Mouse (Mus musculus) liver, embryonic 13.5 days (tissue): ENCODE measurements around the gene Trim43a. TPM values are rescaled to one million over a fixed set of nuclear protein-coding genes. Genes with fewer than 3 reads are reported as not detected.
"Not testable (repeated sequence)": the region's sequence is repeated elsewhere in the genome, so short reads cannot be mapped to it uniquely, and the experiment has no call there.

Experiments used
- ATAC-seq: fragments of 200-750 bp; cut with Nextera tagmentation; 2 replicates; pipeline ENCODE4 v1.8.0; 2017; ENCODE audit warnings: low read depth, mild to moderate bottlenecking, moderate number of reproducible peaks, moderate library complexity
- DNase-seq: peaks from one replicate; pipeline ENCODE4 v3.0.0; 2022
- H3K27ac ChIP-seq: fragments of 300-500 bp; sonication (generic); 2 replicates; pipeline ENCODE4 v1.5.1; 2015; ENCODE audit warnings: moderate library complexity, mild to moderate bottlenecking, inconsistent platforms
- H3K27me3 ChIP-seq: fragments of 300-500 bp; sonication (generic); 2 replicates; pipeline ENCODE4 v1.6.1; 2015; ENCODE audit warnings: mild to moderate bottlenecking, inconsistent platforms
- H3K36me3 ChIP-seq: fragments of 300-500 bp; sonication (generic); 2 replicates; pipeline ENCODE4 v1.6.1; 2015; ENCODE audit warnings: mild to moderate bottlenecking, inconsistent platforms
- H3K4me1 ChIP-seq: fragments of 300-500 bp; sonication (generic); replicated peaks from 2 replicates; pipeline ENCODE4 v1.6.1; 2015; ENCODE audit warnings: inconsistent platforms
- H3K4me2 ChIP-seq: fragments of 300-500 bp; sonication (generic); 2 replicates; pipeline ENCODE4 v1.6.1; 2015; ENCODE audit warnings: inconsistent platforms, mild to moderate bottlenecking, moderate library complexity
- H3K4me3 ChIP-seq: fragments of 300-500 bp; sonication (generic); replicated peaks from 2 replicates; pipeline ENCODE4 v1.5.1; 2015; ENCODE audit warnings: mild to moderate bottlenecking, inconsistent platforms
- H3K9ac ChIP-seq: fragments of 300-500 bp; sonication (generic); 2 replicates; pipeline ENCODE4 v1.6.1; 2015; ENCODE audit warnings: mild to moderate bottlenecking, inconsistent platforms
- H3K9me3 ChIP-seq: fragments of 300-500 bp; sonication (generic); replicated peaks from 2 replicates; pipeline ENCODE4 v1.6.1; 2016; ENCODE audit warnings: inconsistent platforms
- WGBS: fragments of 180-500 bp; shearing (Covaris S2); methylation state at CpG from one replicate; pipeline ENCODE4 v1.1.7; 2015; ENCODE audit not compliant: insufficient replicate concordance; 5-methylcytosine and 5-hydroxymethylcytosine counted together
- polyA plus RNA-seq: library from polyadenylated mRNA; unstranded; fragments of >200 nt; fragmentation: Nextera tagmentation; extraction: Ambion mirVana; gene quantifications from 2 replicates; pipeline ENCODE4 v1.2.1, GENCODE M21; 2015

The Trim43a gene
- not detected in 2 replicates for polyA plus RNA-seq

GRCm38 (mm10) chr9:88580591-88580990, at the start of gene Trim43a:
Gene Trim43a, plus strand, starts transcription at chr9:88580891.
- H3K4me1 ChIP-seq, H3K4me2 ChIP-seq, H3K9me3 ChIP-seq, H3K27ac ChIP-seq, H3K27me3 ChIP-seq, H3K9ac ChIP-seq, H3K36me3 ChIP-seq, ATAC-seq, DNase-seq, H3K4me3 ChIP-seq: not testable (repeated sequence)
- WGBS = 59% methylated on average over 2 of the region's 2 CpGs

- no peak overlapping the region for H3K4me2 ChIP-seq
- H3K27ac ChIP-seq = no peak overlapping the region
- H3K27me3 ChIP-seq = no peaks in the 10 kb centered on the region
- WGBS = 50% methylated on average over 5 of the region's 5 CpGs
- peak; percentile 34; the same call in 1 of the 2 replicates for ATAC-seq
- H3K36me3 ChIP-seq = no peaks in the 10 kb centered on the region
- no peaks in the 10 kb centered on the region for H3K9me3 ChIP-seq
- no peak for DNase-seq
- peaks cover 13% of the 10 kb centered on the region for H3K4me1 ChIP-seq
- no peak overlapping the region for H3K4me3 ChIP-seq
- no peak overlapping the region for H3K9ac ChIP-seq
Observed at GRCm38 (mm10) chr9:88534093-88534492, 46.6 kb upstream of the Trim43a start.

- no peak overlapping the region for H3K4me2 ChIP-seq
- 53% methylated on average over 5 of the region's 5 CpGs for WGBS
- DNase-seq (no peak), ATAC-seq (no peak)
- no peak overlapping the region for H3K27ac ChIP-seq
- no peak overlapping the region for H3K4me3 ChIP-seq
- H3K9ac ChIP-seq = no peak overlapping the region
- H3K9me3 ChIP-seq = no peaks in the 10 kb centered on the region
- no peaks in the 10 kb centered on the region for H3K4me1 ChIP-seq
- H3K27me3 ChIP-seq = no peaks in the 10 kb centered on the region
- H3K36me3 ChIP-seq = no peaks in the 10 kb centered on the region
Observed at GRCm38 (mm10) chr9:88539546-88540224, 41.0 kb upstream of the Trim43a start.

GRCm38 (mm10) chr9:88542816-88543215, 37.9 kb upstream of the Trim43a start:
- Histone ChIP-seq H3K4me2 (no peak overlapping the region), H3K9ac (no peak overlapping the region), H3K27me3 (no peaks in the 10 kb centered on the region), H3K4me1 (peaks cover 7% of the 10 kb centered on the region), H3K36me3 (no peaks in the 10 kb centered on the region), H3K27ac (no peak overlapping the region), H3K9me3 (no peaks in the 10 kb centered on the region), H3K4me3 (no peak overlapping the region)
- ATAC-seq (no peak), DNase-seq (no peak)
- WGBS = 23% methylated on average over 2 of the region's 2 CpGs

GRCm38 (mm10) chr9:88545534-88545933, 35.2 kb upstream of the Trim43a start:
- H3K27me3 ChIP-seq = no peaks in the 10 kb centered on the region
- no peak overlapping the region for H3K4me3 ChIP-seq
- H3K9me3 ChIP-seq = no peaks in the 10 kb centered on the region
- no peak for DNase-seq
- H3K36me3 ChIP-seq = no peaks in the 10 kb centered on the region
- H3K4me2 ChIP-seq = no peak overlapping the region
- no peak for ATAC-seq
- H3K27ac ChIP-seq = no peak overlapping the region
- WGBS = 31% methylated on average over 3 of the region's 3 CpGs
- no peak overlapping the region for H3K9ac ChIP-seq
- peaks cover 27% of the 10 kb centered on the region for H3K4me1 ChIP-seq

- no peaks in the 10 kb centered on the region for H3K27me3 ChIP-seq
- H3K27ac ChIP-seq = no peak overlapping the region
- H3K4me3 ChIP-seq = no peak overlapping the region
- no peak overlapping the region for H3K9ac ChIP-seq
- DNase-seq (peak; percentile 33), ATAC-seq (no peak)
- 4% methylated on average over 2 of the region's 2 CpGs for WGBS
- peaks cover 31% of the 10 kb centered on the region for H3K4me1 ChIP-seq
- no peak overlapping the region for H3K4me2 ChIP-seq
- no peaks in the 10 kb centered on the region for H3K36me3 ChIP-seq
- no peaks in the 10 kb centered on the region for H3K9me3 ChIP-seq
Observed at GRCm38 (mm10) chr9:88546166-88546565, 34.5 kb upstream of the Trim43a start.

GRCm38 (mm10) chr9:88546657-88547056, 34.0 kb upstream of the Trim43a start:
- no peaks in the 10 kb centered on the region for H3K27me3 ChIP-seq
- DNase-seq (no peak), ATAC-seq (no peak)
- peaks cover 33% of the 10 kb centered on the region for H3K4me1 ChIP-seq
- H3K4me2 ChIP-seq = no peak overlapping the region
- H3K9me3 ChIP-seq = no peaks in the 10 kb centered on the region
- 50% methylated on average over 8 of the region's 8 CpGs for WGBS
- H3K4me3 ChIP-seq = no peak overlapping the region
- no peak overlapping the region for H3K9ac ChIP-seq
- H3K27ac ChIP-seq = no peak overlapping the region
- no peaks in the 10 kb centered on the region for H3K36me3 ChIP-seq

- Histone ChIP-seq H3K9me3 (no peaks in the 10 kb centered on the region), H3K36me3 (no peaks in the 10 kb centered on the region), H3K27me3 (no peaks in the 10 kb centered on the region), H3K4me2 (peak overlapping the region; percentile 74), H3K4me3 (peak overlapping the region; percentile 81), H3K27ac (peak overlapping the region; percentile 25; the same call in 1 of the 2 replicates), H3K4me1 (peaks cover 33% of the 10 kb centered on the region), H3K9ac (peak overlapping the region; percentile 78; the same call in 1 of the 2 replicates)
- 16% methylated on average over 7 of the region's 7 CpGs for WGBS
- 0 out of 2 replicates have a peak, but pooled peaks have one; percentile 22 for ATAC-seq
- peak; percentile 28 for DNase-seq
Observed at GRCm38 (mm10) chr9:88547270-88547669, 33.4 kb upstream of the Trim43a start.

- DNase-seq = peak; percentile 74
- Histone ChIP-seq H3K36me3 (0 out of 2 replicates have a peak, but pooled peaks cover 2% of the 10 kb centered on the region), H3K9ac (peak within 1 kb of the TSS; percentile 78), H3K4me1 (peaks cover 33% of the 10 kb centered on the region), H3K27me3 (no peaks in the 10 kb centered on the region), H3K4me2 (peak within 1 kb of the TSS; percentile 74), H3K9me3 (no peaks in the 10 kb centered on the region), H3K4me3 (peak within 1 kb of the TSS; percentile 81), H3K27ac (peak within 1 kb of the TSS; percentile 89)
- under 1% methylated on average over 30 of the region's 30 CpGs for WGBS
- peak; percentile 96 for ATAC-seq
Observed at GRCm38 (mm10) chr9:88547851-88548613, 32.7 kb upstream of the Trim43a start, which contains the start of gene Zfp949. Gene Zfp949, plus strand, starts transcription at chr9:88548020.

GRCm38 (mm10) chr9:88548614-88548945, 32.1 kb upstream of the Trim43a start:
- DNase-seq = no peak
- ATAC-seq = no peak
- H3K4me2 ChIP-seq = peak overlapping the region; percentile 74

GRCm38 (mm10) chr9:88553071-88553470, 27.6 kb upstream of the Trim43a start:
- H3K27ac ChIP-seq = no peak overlapping the region
- no peaks in the 10 kb centered on the region for H3K9me3 ChIP-seq
- no peak for DNase-seq
- no peaks in the 10 kb centered on the region for H3K27me3 ChIP-seq
- H3K4me3 ChIP-seq = no peak overlapping the region
- ATAC-seq = no peak
- peaks cover 23% of the 10 kb centered on the region for H3K36me3 ChIP-seq
- no peak overlapping the region for H3K9ac ChIP-seq
- H3K4me2 ChIP-seq = no peak overlapping the region
- WGBS = 91% methylated on average over 14 of the region's 14 CpGs
- H3K4me1 ChIP-seq = peaks cover 27% of the 10 kb centered on the region

More at GRCm38 (mm10) chr9:88548614-88548945, 32.1 kb upstream of the Trim43a start:
- Histone ChIP-seq H3K27me3 (no peaks in the 10 kb centered on the region), H3K27ac (peak overlapping the region; percentile 89), H3K9me3 (no peaks in the 10 kb centered on the region), H3K4me1 (peaks cover 33% of the 10 kb centered on the region), H3K36me3 (0 out of 2 replicates have a peak, but pooled peaks cover 4% of the 10 kb centered on the region), H3K4me3 (peak overlapping the region; percentile 81), H3K9ac (peak overlapping the region; percentile 78)
- WGBS = 5% methylated on average over 8 of the region's 8 CpGs
